Mouse (Mus musculus) mesoderm, embryonic 11.5 days (tissue): ENCODE measurements around the gene Gstp1.

Experiments used
- DNase-seq: peaks from one replicate; pipeline ENCODE4 v3.0.0-alpha.2; 2012; ENCODE audit warnings: low read depth, low spot score

Gstp1 gene

GRCm38 (mm10) chr19:4000949-4001525, 36.7 kb downstream of the Gstp1 start:
- peak; percentile 18 for DNase-seq

- peak; percentile 98 for DNase-seq
Observed at GRCm38 (mm10) chr19:4000119-4000900, 37.5 kb downstream of the Gstp1 start, which contains the start of the genes Nudt8 and Gm49405. TSS of gene Nudt8 (plus strand) at chr19:4000580. TSS of gene Gm49405 (plus strand) at chr19:4000626.

GRCm38 (mm10) chr19:3999121-3999730, 38.6 kb downstream of the Gstp1 start:
- DNase-seq = no peak

GRCm38 (mm10) chr19:3998335-3998734, 39.5 kb downstream of the Gstp1 start:
- DNase-seq = no peak

GRCm38 (mm10) chr19:3997231-3997630, 40.6 kb downstream of the Gstp1 start:
- DNase-seq = no peak

- DNase-seq = no peak
Observed at GRCm38 (mm10) chr19:3996747-3997146, 41.0 kb downstream of the Gstp1 start.

GRCm38 (mm10) chr19:3996106-3996505, 41.7 kb downstream of the Gstp1 start:
- DNase-seq = no peak

GRCm38 (mm10) chr19:3995505-3995904, 42.3 kb downstream of the Gstp1 start:
- DNase-seq = no peak

GRCm38 (mm10) chr19:3994932-3995331, 42.9 kb downstream of the Gstp1 start:
- no peak for DNase-seq

GRCm38 (mm10) chr19:3992416-3992815, 45.4 kb downstream of the Gstp1 start, which contains the start of gene Tbx10:
TSS of gene Tbx10 (plus strand) at chr19:3992752.
- DNase-seq = no peak

GRCm38 (mm10) chr19:3991966-3992365, 45.8 kb downstream of the Gstp1 start:
- DNase-seq = no peak

- no peak for DNase-seq
Observed at GRCm38 (mm10) chr19:3991562-3991961, 46.2 kb downstream of the Gstp1 start.

- no peak for DNase-seq
Observed at GRCm38 (mm10) chr19:3990804-3991203, 47.0 kb downstream of the Gstp1 start.

- no peak for DNase-seq
Observed at GRCm38 (mm10) chr19:3988750-3989149, 49.0 kb downstream of the Gstp1 start.

- DNase-seq = no peak
Observed at GRCm38 (mm10) chr19:3988066-3988465, 49.7 kb downstream of the Gstp1 start.

- peak; percentile 44 for DNase-seq
Observed at GRCm38 (mm10) chr19:3986334-3986733, 51.5 kb downstream of the Gstp1 start, which contains the start of gene Acy3. TSS of gene Acy3 (plus strand) at chr19:3986570.
